Mouse (Mus musculus) spleen, adult 2 months (tissue): ENCODE results near the gene Gins3.

Experiments used
- CTCF ChIP-seq: fragments of 200-500 bp; IDR thresholded peaks from 2 replicates; pipeline ENCODE4 v1.5.1; 2011; ENCODE audit warnings: mild to moderate bottlenecking, inconsistent platforms; ENCODE audit not compliant: insufficient read depth, insufficient read length, insufficient replicate concordance; ENCODE audit errors: extremely low read depth
- POLR2A ChIP-seq: fragments of 200-500 bp; IDR thresholded peaks from 2 replicates; pipeline ENCODE4 v1.6.1; 2011; ENCODE audit warnings: low read depth, low read length, inconsistent platforms

GRCm38 (mm10) chr8:95644942-95645341 is 11.7 kb downstream of the Gins3 start:
- TF ChIP-seq CTCF (no peak), POLR2A (no peak)
